Mouse (Mus musculus) layer of hippocampus, adult 8-10 months (tissue): Measurements from ENCODE around the gene Proser2. TPM values are rescaled to one million over a fixed set of nuclear protein-coding genes. Genes with fewer than 3 reads are reported as not detected.
A peak's percentile ranks its signal among the peaks of the same experiment; 100 is the strongest.

Source experiments
- DNase-seq, 2 experiments: peaks; one replicate each; pipeline ENCODE4 v3.0.0; 2022; ENCODE audit warnings: low spot score in 2 of 2
- total RNA-seq, 4 experiments: library from RNA; stranded (reverse); gene quantifications; 2 replicates each; pipeline ENCODE4 v1.2.4; 2022

Gene Proser2
- total RNA-seq: 1 to 10 TPM; 1.5 to 2.4 (median 1.9) TPM

GRCm38 (mm10) chr2:6129555-6130355 lies at the start of gene Proser2:
TSS of gene Proser2 (minus strand) at chr2:6130211.
- DNase-seq: peak in 1 of 2 experiments; percentile 26

- DNase-seq: no peak
Observed at GRCm38 (mm10) chr2:6179749-6180117, 49.7 kb upstream of the Proser2 start.

DNA sequence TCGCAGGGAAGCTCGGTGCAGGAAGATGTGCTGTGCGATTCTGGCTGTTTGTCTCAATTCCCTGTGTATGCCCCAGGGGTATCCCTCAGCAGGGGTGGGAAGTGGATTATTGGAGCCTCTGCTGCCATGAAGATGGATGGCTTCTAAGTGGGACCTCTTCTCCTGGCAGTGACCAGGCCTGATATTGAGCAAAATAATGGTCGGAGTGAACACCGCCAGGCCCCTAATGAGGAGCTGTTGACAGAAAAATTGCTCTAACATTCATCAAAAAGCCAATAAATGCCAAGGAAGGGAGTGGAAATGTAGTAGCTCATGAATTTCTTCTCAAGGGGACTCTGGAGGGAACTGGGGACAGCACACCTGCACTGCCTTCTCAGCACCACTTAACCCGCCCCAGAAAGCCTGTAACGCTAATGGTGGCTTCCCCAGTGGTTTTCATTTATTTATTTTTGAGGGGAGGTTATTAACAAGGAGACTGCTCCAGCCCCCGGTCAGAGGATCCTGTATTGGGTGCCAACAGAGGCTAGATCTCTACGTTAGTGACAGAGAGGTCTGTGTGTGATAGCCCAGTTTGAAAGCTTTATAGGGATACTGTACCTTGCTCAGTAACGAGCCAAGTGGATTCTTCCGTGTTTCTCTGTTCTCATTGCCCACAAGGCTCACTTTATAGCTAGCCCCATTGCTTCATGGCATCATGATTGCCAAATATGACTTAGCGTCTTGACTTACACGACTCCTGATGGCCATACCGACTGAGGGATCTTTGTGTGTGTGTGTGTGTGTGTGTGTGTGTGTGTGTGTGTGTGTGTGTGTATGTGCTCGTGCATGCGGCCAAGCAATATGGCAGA lies 49.1 kb upstream of the Proser2 start:
- DNase-seq: no peak

- no peak for DNase-seq
Observed at GRCm38 (mm10) chr2:6173013-6173412, 43.0 kb upstream of the Proser2 start.

DNA sequence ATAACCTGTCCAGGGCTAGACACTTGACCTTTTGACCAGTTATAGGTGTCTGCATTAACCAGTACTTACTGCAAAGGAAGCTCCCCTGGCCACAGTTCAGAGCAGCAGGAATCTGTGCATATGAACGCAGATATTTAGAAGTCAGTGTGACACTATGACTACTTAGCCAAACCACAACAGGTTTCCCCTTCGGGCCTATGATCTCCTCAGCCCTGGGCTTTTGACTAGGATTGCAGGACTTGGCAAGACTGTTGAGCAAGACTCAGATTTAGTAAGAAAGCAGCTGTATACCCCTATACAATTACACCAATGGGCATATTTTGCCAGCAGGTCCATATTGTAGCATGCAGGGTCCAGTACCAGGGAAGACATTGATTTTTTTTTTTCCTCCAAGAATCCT lies 38.5 kb upstream of the Proser2 start:
- no peak for DNase-seq

DNA sequence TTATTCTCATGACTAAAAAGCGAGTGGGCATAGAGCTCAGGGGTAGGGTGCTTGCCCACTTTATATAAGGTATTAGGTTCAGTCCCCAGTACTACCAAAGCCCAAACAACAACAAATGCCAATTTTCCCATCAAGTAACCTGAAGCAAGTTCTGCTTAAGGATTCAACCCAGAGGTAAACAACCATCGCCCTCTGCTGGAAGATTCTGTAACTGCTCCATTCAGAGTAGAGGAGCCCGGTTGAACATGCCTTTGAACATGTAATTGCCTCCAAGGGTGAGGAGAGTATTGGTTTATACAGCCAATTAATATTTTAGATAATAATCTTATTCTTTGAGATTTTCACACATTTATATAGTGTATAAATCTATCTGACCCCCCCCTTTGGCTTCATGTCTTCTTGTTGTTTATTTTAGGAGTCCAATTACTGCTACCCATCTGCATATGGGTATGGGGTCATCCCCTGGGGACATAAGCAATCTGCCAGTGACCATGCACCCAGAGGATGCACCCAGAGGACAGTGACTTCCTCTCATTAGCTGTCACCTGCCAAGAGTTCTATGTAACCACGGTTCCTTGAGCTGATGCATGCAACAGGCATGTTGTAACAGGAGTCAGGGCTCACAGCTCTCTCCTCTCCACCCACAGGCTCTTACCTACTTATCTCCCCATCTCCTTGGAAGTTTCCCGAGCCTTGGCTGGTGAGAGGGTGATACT lies 38.0 kb upstream of the Proser2 start:
- peak; percentile 34 to 80 for DNase-seq

- no peak for DNase-seq
Observed at GRCm38 (mm10) chr2:6165771-6166170, 35.8 kb upstream of the Proser2 start.

GRCm38 (mm10) chr2:6164606-6165290 lies 34.7 kb upstream of the Proser2 start:
- no peak for DNase-seq

GRCm38 (mm10) chr2:6162366-6163040 lies 32.5 kb upstream of the Proser2 start:
- no peak for DNase-seq

- DNase-seq: no peak
Observed at GRCm38 (mm10) chr2:6159735-6160134, 29.7 kb upstream of the Proser2 start.

DNA sequence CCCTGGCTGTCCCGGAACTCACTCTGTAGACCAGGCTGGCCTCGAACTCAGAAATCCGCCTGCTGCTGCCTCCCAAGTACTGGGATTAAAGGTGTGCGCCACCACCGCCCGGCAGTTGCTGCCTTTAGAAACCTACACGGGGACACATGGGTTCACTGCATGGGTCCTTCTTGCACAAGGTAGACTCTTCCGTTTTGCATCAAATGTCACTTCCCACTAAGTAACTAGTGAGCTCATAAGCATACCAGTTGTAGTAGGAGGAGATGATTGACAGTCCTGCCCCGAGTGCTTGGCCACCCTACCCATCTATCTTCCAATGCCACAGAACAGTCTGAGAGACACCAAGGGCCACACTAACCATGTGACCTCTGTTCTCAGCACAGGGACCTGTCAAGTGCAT lies 29.2 kb upstream of the Proser2 start:
- DNase-seq: no peak

- no peak for DNase-seq
Observed at GRCm38 (mm10) chr2:6157635-6158034, 27.6 kb upstream of the Proser2 start.

- DNase-seq: no peak
Observed at GRCm38 (mm10) chr2:6157208-6157607, 27.2 kb upstream of the Proser2 start.

DNA sequence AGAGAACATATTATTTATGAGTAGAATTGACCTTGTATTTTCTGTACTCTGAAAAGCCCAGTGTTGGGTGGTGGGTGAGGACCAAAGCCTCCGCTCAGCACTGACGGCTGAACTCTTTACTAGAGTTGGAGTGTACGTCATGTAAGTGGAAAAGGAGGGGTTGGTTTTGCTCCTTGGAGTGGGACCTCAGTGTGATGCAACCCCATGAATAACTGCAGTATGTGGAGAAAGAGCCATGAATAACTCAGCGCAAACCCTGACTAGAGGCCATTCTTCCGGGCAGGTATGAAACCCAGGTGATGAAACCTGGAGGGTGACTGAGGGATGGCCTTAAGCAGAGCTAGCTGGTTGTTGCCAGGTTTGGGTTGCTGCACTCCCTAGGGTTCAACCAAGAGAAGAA lies 19.8 kb upstream of the Proser2 start:
- DNase-seq: no peak

- no peak for DNase-seq
Observed at GRCm38 (mm10) chr2:6146901-6147300, 16.9 kb upstream of the Proser2 start.

- no peak for DNase-seq
Observed at GRCm38 (mm10) chr2:6146257-6146656, 16.2 kb upstream of the Proser2 start.

DNA sequence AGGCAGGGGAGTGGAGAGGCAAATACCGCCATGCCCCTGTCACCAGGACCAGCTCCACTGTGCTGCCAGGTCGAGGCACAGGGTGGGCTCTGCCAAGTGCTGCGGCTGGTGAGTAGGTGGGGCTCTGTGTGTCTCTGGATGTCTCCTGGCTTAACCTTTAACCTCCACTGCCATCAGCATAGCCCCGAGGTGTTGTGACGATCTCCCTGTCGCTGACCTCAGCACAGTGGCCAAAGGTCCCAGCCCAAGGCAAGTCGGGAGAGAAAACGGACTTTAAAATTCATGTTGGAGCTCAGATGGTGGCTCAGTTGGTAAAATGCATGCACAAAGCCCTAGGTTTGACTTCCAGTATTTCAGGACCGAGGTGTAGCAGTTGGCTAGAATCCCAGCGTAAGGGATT lies 15.6 kb upstream of the Proser2 start:
- DNase-seq: no peak

DNA sequence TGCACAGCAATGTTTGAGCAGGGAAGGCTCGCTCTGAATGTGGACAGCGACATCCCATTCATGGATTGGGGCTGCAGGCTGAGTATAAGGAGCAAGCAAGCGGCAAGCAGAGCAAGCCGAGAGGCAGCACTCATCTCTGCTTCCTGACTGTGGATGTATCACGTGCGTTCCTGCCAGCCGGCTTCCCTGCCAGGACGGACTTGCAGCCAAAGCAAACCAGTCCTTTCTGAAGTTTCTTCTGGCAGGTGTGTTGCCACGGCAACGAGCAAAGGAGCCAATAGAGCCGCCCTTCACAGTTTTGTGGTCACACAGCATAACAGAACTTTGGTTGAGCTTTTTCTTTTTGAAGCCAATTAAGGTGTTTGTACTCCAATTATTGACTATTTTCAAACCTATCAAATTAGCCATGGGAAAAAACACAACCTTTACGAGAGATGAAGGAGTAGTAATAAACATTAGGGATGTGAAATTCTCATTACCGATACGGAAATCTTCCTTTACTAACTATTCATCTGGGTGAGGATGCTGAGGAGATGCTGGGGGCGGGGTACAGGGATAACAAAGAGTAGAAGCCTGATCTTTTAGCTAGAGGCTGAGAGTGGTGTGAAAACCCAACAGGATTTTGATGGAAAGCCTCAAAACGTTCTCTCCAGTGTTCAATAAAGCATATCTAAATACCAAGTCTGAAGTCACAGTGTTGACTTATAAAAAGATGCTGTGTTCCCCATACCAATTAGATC lies 13.1 kb upstream of the Proser2 start:
- no peak for DNase-seq

DNA sequence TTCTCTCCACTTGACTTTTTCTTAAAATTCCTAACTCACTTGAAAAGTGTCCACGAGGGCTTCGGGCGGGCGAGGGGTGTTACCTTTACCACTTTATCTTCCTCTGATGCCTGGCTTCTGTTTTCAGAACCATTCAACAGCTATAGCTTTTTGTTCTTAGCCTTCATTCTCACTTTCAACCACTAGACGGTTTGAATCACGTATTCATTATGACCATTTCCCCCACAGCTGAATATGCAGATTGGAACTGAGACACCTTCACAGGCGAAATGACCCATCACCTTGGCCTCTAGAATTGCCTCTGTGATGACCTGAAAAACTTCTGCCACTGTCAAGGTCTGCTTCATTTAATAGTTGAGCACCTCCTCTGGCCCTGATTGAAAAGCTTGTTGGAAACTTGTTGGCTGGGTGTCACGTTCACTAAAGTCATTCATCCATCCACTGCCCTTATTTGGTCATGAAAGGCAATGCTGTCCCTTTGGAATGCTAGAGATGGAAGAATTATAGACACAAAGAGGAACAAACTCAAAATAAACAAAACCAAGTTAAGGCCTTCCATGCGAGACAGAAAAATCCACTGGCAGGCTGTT lies 10.7 kb upstream of the Proser2 start:
- no peak for DNase-seq

DNA sequence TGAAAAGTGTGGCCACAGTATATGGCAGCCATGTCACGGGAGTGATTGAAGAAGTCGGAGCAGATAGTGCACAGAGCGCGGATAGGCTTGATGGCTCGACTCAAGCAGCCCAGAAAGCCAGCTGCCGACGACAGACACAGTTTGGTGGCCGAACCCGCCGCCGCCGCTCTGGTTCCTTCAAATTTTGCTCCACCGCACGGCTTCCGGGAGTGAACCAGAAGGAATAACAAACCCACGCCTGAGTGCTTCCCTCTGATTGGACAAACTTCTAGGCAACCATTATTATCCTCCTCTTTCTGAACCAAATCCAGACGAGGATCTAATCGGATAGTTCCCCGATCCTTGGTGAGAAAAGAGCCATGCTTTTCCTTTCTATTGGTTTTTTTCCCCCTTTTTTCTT lies 3.9 kb upstream of the Proser2 start:
- no peak for DNase-seq
